Mouse (Mus musculus) hindbrain, embryonic 12.5 days (tissue): ENCODE measurements at regions not wholly inside any gene's neighbourhood (a gene's known extent, or its start where the extent isn't known, plus 50 kb on each side); places are given as distances from the start of the nearest gene placed in this dataset.

Experiments
- ATAC-seq: fragments of 200-750 bp; cut with Nextera tagmentation; 2 replicates; pipeline ENCODE4 v1.8.0; 2017; ENCODE audit warnings: moderate TSS enrichment; ENCODE audit not compliant: low FRiP score
- H3K27ac ChIP-seq: fragments of 300-500 bp; sonication (generic); 2 replicates; pipeline ENCODE4 v1.5.1; 2016; ENCODE audit warnings: mild to moderate bottlenecking
- H3K27me3 ChIP-seq: fragments of 300-500 bp; sonication (generic); 2 replicates; pipeline ENCODE4 v1.6.1; 2016; ENCODE audit warnings: mild to moderate bottlenecking
- H3K36me3 ChIP-seq: fragments of 300-500 bp; sonication (generic); 2 replicates; pipeline ENCODE4 v1.6.1; 2016; ENCODE audit warnings: mild to moderate bottlenecking
- H3K4me1 ChIP-seq: fragments of 300-500 bp; sonication (generic); 2 replicates; pipeline ENCODE4 v1.6.1; 2016
- H3K4me2 ChIP-seq: fragments of 300-500 bp; sonication (generic); replicated peaks from 2 replicates; pipeline ENCODE4 v1.6.1; 2016; ENCODE audit warnings: mild to moderate bottlenecking
- H3K4me3 ChIP-seq: fragments of 300-500 bp; sonication (generic); 2 replicates; pipeline ENCODE4 v1.5.1; 2016; ENCODE audit warnings: mild to moderate bottlenecking
- H3K9ac ChIP-seq: fragments of 300-500 bp; sonication (generic); 2 replicates; pipeline ENCODE4 v1.6.1; 2016; ENCODE audit warnings: mild to moderate bottlenecking, moderate library complexity
- H3K9me3 ChIP-seq: fragments of 300-500 bp; sonication (generic); replicated peaks from 2 replicates; pipeline ENCODE4 v1.6.1; 2016; ENCODE audit warnings: mild to moderate bottlenecking
- WGBS: fragments of 180-500 bp; shearing (Covaris S2); methylation state at CpG from one replicate; pipeline ENCODE4 v1.1.7; 2016; 5-methylcytosine and 5-hydroxymethylcytosine counted together

DNA sequence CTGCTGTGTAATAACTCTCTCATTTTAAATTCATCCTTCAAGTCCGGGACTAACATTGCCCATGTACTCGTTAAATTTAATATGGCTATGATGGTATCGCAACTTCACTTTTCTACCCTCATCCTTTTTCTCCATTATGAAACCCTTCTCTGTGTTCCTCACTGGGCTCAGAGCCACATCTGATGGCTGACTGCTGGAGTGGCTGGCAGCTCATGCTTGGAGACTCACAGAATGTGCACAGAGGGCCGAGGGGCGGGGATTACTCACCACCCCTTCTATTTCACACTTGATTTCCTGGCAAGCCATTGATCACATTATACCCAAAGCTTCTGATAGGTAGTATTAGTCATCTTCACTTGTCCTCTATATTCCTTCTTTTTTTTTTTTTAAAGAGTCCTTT lies 81.1 kb upstream of the Vwde start:
- no peak for ATAC-seq
- WGBS: 83% methylated on average over 5 of the region's 5 CpGs

GRCm38 (mm10) chr6:13298171-13298570 lies 73.4 kb upstream of the Vwde start:
- H3K4me3 ChIP-seq: no peak overlapping the region
- H3K27ac ChIP-seq: no peak overlapping the region
- no peak overlapping the region for H3K4me2 ChIP-seq
- H3K9me3 ChIP-seq: no peaks in the 10 kb centered on the region
- H3K36me3 ChIP-seq: no peaks in the 10 kb centered on the region
- H3K4me1 ChIP-seq: no peaks in the 10 kb centered on the region
- WGBS: 95% methylated on average over 3 of the region's 3 CpGs
- H3K9ac ChIP-seq: no peak overlapping the region
- ATAC-seq: no peak
- H3K27me3 ChIP-seq: no peaks in the 10 kb centered on the region

More for the DNA sequence above, 81.1 kb upstream of the Vwde start:
- H3K4me2 ChIP-seq: no peak overlapping the region
- H3K27ac ChIP-seq: no peak overlapping the region
- H3K4me3 ChIP-seq: no peak overlapping the region
- H3K9me3 ChIP-seq: no peaks in the 10 kb centered on the region
- no peaks in the 10 kb centered on the region for H3K36me3 ChIP-seq
- no peaks in the 10 kb centered on the region for H3K4me1 ChIP-seq
- H3K27me3 ChIP-seq: no peaks in the 10 kb centered on the region
- no peak overlapping the region for H3K9ac ChIP-seq

DNA sequence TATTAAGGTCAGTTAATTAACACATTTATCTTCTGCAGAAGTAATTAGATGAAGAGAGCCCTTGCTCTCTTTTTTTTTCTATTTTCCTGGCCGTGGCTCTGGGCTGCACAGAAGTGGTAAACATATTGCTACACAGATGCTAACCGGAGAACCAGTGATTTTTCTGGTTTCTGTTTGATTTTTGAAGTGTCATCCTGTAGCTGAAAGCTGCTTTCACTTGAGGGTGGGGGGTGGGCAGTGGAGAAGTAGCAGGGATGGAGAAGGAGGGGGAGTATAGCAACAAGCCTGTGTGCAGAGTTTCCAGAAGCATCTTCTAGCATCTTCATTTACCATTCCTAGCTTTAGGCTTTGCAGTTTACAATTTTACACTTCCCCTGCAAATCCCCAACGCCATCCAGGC lies 72.3 kb upstream of the Vwde start:
- H3K27ac ChIP-seq: no peak overlapping the region
- ATAC-seq: 0 out of 2 replicates have a peak, but pooled peaks have one; percentile 32
- H3K9ac ChIP-seq: no peak overlapping the region

GRCm38 (mm10) chr6:13296041-13296440 lies 71.3 kb upstream of the Vwde start:
- Histone ChIP-seq H3K4me3 (no peak overlapping the region), H3K9me3 (no peaks in the 10 kb centered on the region), H3K9ac (no peak overlapping the region), H3K4me2 (no peak overlapping the region), H3K27ac (no peak overlapping the region), H3K36me3 (no peaks in the 10 kb centered on the region), H3K27me3 (no peaks in the 10 kb centered on the region), H3K4me1 (no peaks in the 10 kb centered on the region)
- no peak for ATAC-seq
- 83% methylated on average over 2 of the region's 2 CpGs for WGBS

More for the DNA sequence above, 72.3 kb upstream of the Vwde start:
- no peak overlapping the region for H3K4me2 ChIP-seq
- H3K36me3 ChIP-seq: no peaks in the 10 kb centered on the region
- no peaks in the 10 kb centered on the region for H3K9me3 ChIP-seq
- no peaks in the 10 kb centered on the region for H3K4me1 ChIP-seq
- H3K4me3 ChIP-seq: no peak overlapping the region
- 68% methylated on average over 3 of the region's 3 CpGs for WGBS
- H3K27me3 ChIP-seq: no peaks in the 10 kb centered on the region

GRCm38 (mm10) chr6:13294393-13294792 lies 69.6 kb upstream of the Vwde start:
- no peaks in the 10 kb centered on the region for H3K9me3 ChIP-seq
- no peak overlapping the region for H3K9ac ChIP-seq
- no peaks in the 10 kb centered on the region for H3K27me3 ChIP-seq
- no peaks in the 10 kb centered on the region for H3K4me1 ChIP-seq
- H3K36me3 ChIP-seq: no peaks in the 10 kb centered on the region
- no peak overlapping the region for H3K27ac ChIP-seq
- H3K4me2 ChIP-seq: no peak overlapping the region
- 86% methylated on average over 4 of the region's 4 CpGs for WGBS
- ATAC-seq: no peak
- no peak overlapping the region for H3K4me3 ChIP-seq

DNA sequence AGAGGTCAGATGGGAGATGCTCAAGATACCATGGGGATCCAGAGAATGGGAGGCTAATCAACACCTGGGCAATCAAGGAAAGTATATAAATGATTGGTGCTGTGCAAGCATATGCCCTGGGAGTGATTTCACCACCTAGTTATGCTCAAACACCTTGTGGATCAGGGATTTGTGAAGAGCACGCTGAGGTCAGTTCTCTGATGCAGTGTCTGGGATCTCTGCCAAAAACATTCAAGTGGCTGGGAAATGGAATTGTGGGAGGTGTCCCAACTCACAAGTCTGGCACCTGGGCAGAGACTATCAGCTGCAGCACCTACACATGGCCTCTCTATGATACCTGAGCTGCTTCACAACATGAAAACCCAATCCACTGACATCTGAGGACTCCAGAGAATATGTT lies 63.7 kb upstream of the Vwde start:
- Histone ChIP-seq H3K4me1 (no peaks in the 10 kb centered on the region), H3K4me3 (no peak overlapping the region), H3K36me3 (no peaks in the 10 kb centered on the region), H3K27me3 (no peaks in the 10 kb centered on the region), H3K27ac (no peak overlapping the region), H3K9me3 (no peaks in the 10 kb centered on the region), H3K4me2 (no peak overlapping the region), H3K9ac (no peak overlapping the region)
- WGBS: 66% methylated on average over 1 of the region's 1 CpGs
- no peak for ATAC-seq

GRCm38 (mm10) chr6:13287812-13288211 lies 63.0 kb upstream of the Vwde start:
- H3K9me3 ChIP-seq: no peaks in the 10 kb centered on the region
- no peak overlapping the region for H3K4me2 ChIP-seq
- no peak overlapping the region for H3K27ac ChIP-seq
- no peaks in the 10 kb centered on the region for H3K36me3 ChIP-seq
- WGBS: 73% methylated on average over 4 of the region's 4 CpGs
- H3K9ac ChIP-seq: no peak overlapping the region
- no peaks in the 10 kb centered on the region for H3K4me1 ChIP-seq
- no peaks in the 10 kb centered on the region for H3K27me3 ChIP-seq
- ATAC-seq: no peak
- no peak overlapping the region for H3K4me3 ChIP-seq

DNA sequence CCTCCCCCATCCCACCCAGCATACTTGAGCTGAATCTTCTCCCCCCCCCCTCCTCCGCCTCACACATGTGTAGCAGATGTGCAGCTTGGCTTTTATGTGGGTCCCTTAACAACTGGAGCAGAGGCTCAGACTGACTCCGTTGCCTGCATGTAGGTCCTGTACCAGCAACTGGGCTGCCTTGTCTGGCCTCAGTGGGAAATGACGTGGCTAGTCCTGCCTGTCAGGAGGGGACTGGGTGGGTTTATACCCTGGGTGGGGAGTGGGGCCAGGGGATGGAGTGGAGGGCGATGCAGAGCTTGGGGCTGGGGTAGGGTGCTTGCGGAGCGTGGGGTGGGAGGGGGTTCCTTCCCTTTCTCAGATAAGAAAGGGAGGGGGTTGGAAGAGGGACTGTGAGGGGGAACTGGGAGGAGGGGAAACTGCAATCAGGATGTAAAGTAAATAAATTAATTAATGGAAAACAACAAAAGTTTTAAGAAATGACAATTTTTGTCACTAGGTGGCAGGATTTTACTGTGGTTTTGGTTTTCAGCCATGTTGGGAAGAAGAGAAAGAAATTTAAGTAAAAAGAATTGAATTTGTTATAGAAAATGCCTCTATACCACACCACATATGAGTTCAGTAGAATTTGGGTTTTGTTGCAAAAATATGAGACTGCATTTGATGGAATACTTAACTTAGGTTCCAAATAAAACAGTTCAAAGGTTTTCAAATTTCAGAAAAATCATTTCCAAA lies 61.9 kb upstream of the Vwde start:
- 71% methylated on average over 6 of the region's 6 CpGs for WGBS
- Histone ChIP-seq H3K9ac (no peak overlapping the region), H3K4me1 (no peaks in the 10 kb centered on the region), H3K9me3 (no peaks in the 10 kb centered on the region), H3K27me3 (no peaks in the 10 kb centered on the region), H3K4me2 (no peak overlapping the region), H3K36me3 (no peaks in the 10 kb centered on the region), H3K4me3 (no peak overlapping the region), H3K27ac (no peak overlapping the region)
- peak; percentile 47; the same call in 1 of the 2 replicates for ATAC-seq

DNA sequence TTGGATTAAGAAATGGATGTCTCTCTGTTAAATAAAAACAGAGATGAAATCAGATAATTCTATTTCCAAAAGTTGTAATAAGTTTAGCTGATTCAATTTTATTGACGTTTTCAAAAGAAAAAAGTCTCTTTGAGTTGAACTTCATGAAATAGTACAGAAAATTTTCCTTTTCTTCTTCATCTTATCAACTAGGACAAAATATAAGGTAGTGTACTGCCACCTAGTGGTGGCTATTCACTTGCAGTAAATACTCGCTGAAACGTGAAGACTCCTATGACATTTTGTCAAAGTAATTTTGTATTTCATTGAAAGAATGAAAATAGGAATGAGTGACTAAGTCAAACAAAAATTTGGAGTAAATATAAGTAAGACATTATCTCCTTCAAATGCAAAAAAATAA lies 56.1 kb upstream of the Vwde start:
- no peak overlapping the region for H3K27ac ChIP-seq
- no peaks in the 10 kb centered on the region for H3K36me3 ChIP-seq
- no peak overlapping the region for H3K9ac ChIP-seq
- no peaks in the 10 kb centered on the region for H3K4me1 ChIP-seq
- no peak for ATAC-seq
- H3K4me3 ChIP-seq: no peak overlapping the region
- no peak overlapping the region for H3K4me2 ChIP-seq
- no peaks in the 10 kb centered on the region for H3K9me3 ChIP-seq
- whole genome bisulfite sequencing: 4% methylated on average over 3 of the region's 3 CpGs
- H3K27me3 ChIP-seq: no peaks in the 10 kb centered on the region
